Mouse (Mus musculus): ENCODE measurements around the gene Gm3264. TPM values are rescaled to one million over a fixed set of nuclear protein-coding genes. Genes with fewer than 3 reads are reported as not detected.
"Not testable (repeated sequence)": the region's sequence is repeated elsewhere in the genome, so short reads cannot be mapped to it uniquely, and the experiment has no call there.

Gm3264 gene
- 2.9 and 4.3 TPM in 2 replicates for polyA plus RNA-seq (2014; fragmentation: Nextera tagmentation; extraction: Ambion mirVana)

DNA sequence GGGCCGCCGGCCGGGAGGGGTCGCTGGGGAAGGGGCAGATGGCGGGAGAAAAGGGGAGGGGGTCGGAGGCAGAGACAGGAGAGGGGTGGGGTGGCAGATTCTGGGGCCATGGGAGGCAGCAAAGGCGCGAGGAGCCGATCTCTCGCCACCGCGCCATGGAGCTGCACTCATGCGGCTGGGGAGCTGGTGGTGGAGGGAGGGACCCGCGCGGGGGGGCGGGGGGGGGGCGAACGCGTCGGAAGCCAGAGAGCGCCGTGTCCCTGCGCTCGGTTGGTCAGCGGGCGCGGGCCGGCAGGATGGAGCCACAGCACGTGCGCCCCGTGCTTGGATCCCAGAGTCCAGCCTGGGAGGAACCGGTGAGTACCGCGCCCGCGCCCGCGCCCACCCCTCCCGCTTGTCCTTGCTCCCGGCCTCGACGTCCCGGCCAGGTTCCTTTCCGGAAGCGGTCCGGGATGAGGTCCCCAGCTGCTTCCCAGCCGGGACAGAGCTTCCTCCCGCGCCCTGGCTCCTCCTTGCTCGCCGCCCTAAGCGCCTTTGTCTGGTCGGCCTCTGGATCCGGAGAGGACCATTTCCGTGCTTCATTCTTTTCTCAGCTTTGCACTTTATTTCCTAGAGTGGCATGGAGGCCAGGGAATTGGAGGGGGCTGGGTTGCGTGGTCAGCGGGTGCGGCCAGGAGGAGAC lies at the start of gene Gm3264:
Gene Gm3264, plus strand, starts transcription at position 278 of the 682 bp plus-strand sequence.
- WGBS, result 5% methylated on average over 23 of the region's 59 CpGs
- not testable (repeated sequence) for H3K27me3 ChIP-seq (ENCODE audit: control insufficient read depth, insufficient read depth, low read length); H3K27ac ChIP-seq (ENCODE audit: low read depth, low read length); ATAC-seq (ENCODE audit: low read depth); H3K9me3 ChIP-seq (ENCODE audit: control insufficient read depth, low read length); H3K4me1 ChIP-seq (ENCODE audit: control insufficient read depth, insufficient read depth, low read length); H3K36me3 ChIP-seq (ENCODE audit: control insufficient read depth, insufficient read depth, low read length)
- H3K9ac ChIP-seq (replicated peaks; ENCODE audit: low read depth, low read length), result 0 out of 2 replicates have a peak within 1 kb of the TSS, but pooled peaks have one; percentile 28
- peak within 1 kb of the TSS; percentile 35; the same call in 1 of the 2 replicates for H3K4me2 ChIP-seq (ENCODE audit: low read depth, low read length)
- H3K4me3 ChIP-seq (ENCODE audit: low read depth, low read length), result peak within 1 kb of the TSS; percentile 31

GRCm38 (mm10) chr14:4806421-4806820 lies 49.0 kb upstream of the Gm3264 start:
- WGBS, result 90% methylated on average over 6 of the region's 6 CpGs
- not testable (repeated sequence) for H3K27ac ChIP-seq (ENCODE audit: low read depth, low read length); H3K4me2 ChIP-seq (ENCODE audit: low read depth, low read length); H3K9me3 ChIP-seq (ENCODE audit: control insufficient read depth, low read length); ATAC-seq (ENCODE audit: low read depth); H3K27me3 ChIP-seq (ENCODE audit: control insufficient read depth, insufficient read depth, low read length); H3K4me1 ChIP-seq (ENCODE audit: control insufficient read depth, insufficient read depth, low read length); H3K4me3 ChIP-seq (ENCODE audit: low read depth, low read length); H3K9ac ChIP-seq (replicated peaks; ENCODE audit: low read depth, low read length); H3K36me3 ChIP-seq (ENCODE audit: control insufficient read depth, insufficient read depth, low read length)

DNA sequence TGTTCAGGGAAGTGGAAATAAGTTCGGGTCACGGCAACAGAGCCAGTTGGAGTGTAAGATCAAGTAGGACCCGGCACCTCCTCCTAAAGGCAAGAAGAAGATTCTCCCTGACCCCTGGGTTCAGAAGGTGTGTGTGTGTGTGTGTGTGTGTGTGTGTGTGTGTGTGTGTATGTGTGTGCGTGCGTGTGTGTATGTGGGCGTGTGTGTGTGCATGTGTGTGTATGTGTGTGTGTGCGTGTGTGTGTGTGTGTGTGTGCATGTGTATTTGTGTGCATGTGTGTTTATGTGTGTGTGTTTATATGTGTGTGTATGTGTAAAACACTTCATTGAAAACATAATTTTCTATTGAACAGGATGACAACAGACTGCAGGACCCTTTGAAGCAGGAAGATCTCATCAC lies 33.4 kb upstream of the Gm3264 start:
- H3K4me2 ChIP-seq (ENCODE audit: low read depth, low read length); H3K9me3 ChIP-seq (ENCODE audit: control insufficient read depth, low read length); H3K27me3 ChIP-seq (ENCODE audit: control insufficient read depth, insufficient read depth, low read length); H3K36me3 ChIP-seq (ENCODE audit: control insufficient read depth, insufficient read depth, low read length); H3K9ac ChIP-seq (replicated peaks; ENCODE audit: low read depth, low read length); ATAC-seq (ENCODE audit: low read depth); H3K27ac ChIP-seq (ENCODE audit: low read depth, low read length); H3K4me3 ChIP-seq (ENCODE audit: low read depth, low read length); H3K4me1 ChIP-seq (ENCODE audit: control insufficient read depth, insufficient read depth, low read length): not testable (repeated sequence)
- 89% methylated on average over 4 of the region's 7 CpGs for WGBS

- not testable (repeated sequence) for H3K36me3 ChIP-seq (ENCODE audit: control insufficient read depth, insufficient read depth, low read length); H3K9me3 ChIP-seq (ENCODE audit: control insufficient read depth, low read length); H3K4me2 ChIP-seq (ENCODE audit: low read depth, low read length); H3K9ac ChIP-seq (replicated peaks; ENCODE audit: low read depth, low read length); H3K4me3 ChIP-seq (ENCODE audit: low read depth, low read length); ATAC-seq (ENCODE audit: low read depth); H3K27me3 ChIP-seq (ENCODE audit: control insufficient read depth, insufficient read depth, low read length); H3K4me1 ChIP-seq (ENCODE audit: control insufficient read depth, insufficient read depth, low read length); H3K27ac ChIP-seq (ENCODE audit: low read depth, low read length)
- WGBS, result no CpG with 5 or more reads among the region's 4 CpGs
Observed at GRCm38 (mm10) chr14:4837806-4838205, 17.6 kb upstream of the Gm3264 start, which contains the start of gene Gm3269. Gm3269 (plus strand) TSS chr14:4838106.

- H3K4me1 ChIP-seq (ENCODE audit: control insufficient read depth, insufficient read depth, low read length); H3K9me3 ChIP-seq (ENCODE audit: control insufficient read depth, low read length); H3K36me3 ChIP-seq (ENCODE audit: control insufficient read depth, insufficient read depth, low read length); ATAC-seq (ENCODE audit: low read depth); H3K4me2 ChIP-seq (ENCODE audit: low read depth, low read length); H3K27me3 ChIP-seq (ENCODE audit: control insufficient read depth, insufficient read depth, low read length); H3K27ac ChIP-seq (ENCODE audit: low read depth, low read length); H3K4me3 ChIP-seq (ENCODE audit: low read depth, low read length); H3K9ac ChIP-seq (replicated peaks; ENCODE audit: low read depth, low read length): not testable (repeated sequence)
- WGBS, result 50% methylated on average over 1 of the region's 3 CpGs
Observed at GRCm38 (mm10) chr14:4892116-4892515, 36.7 kb downstream of the Gm3264 start, which contains the start of gene Gm3278. Gm3278 (plus strand) TSS chr14:4892416.

Other genes with a start within 250 kb of the Gm3264 start
- gene Gm8159, start 223.2 kb upstream of the Gm3264 start, polyA plus RNA-seq (2014; fragmentation: Nextera tagmentation; extraction: Ambion mirVana), result not detected in 2 replicates
- 0.89 and 2.1 TPM in 2 replicates for gene Gm3239, start 191.4 kb upstream of the Gm3264 start, polyA plus RNA-seq (2014; fragmentation: Nextera tagmentation; extraction: Ambion mirVana)
- not detected in 2 replicates for gene Gm7876, start 146.3 kb upstream of the Gm3264 start, polyA plus RNA-seq (2014; fragmentation: Nextera tagmentation; extraction: Ambion mirVana)
- gene Gm3252, start 128.8 kb upstream of the Gm3264 start, polyA plus RNA-seq (2014; fragmentation: Nextera tagmentation; extraction: Ambion mirVana), result 4.4 and 5.3 TPM in 2 replicates
- gene Gm9602, start 79.2 kb upstream of the Gm3264 start, polyA plus RNA-seq (2014; fragmentation: Nextera tagmentation; extraction: Ambion mirVana), result not detected in 2 replicates
- gene Gm3269, start 17.5 kb upstream of the Gm3264 start, polyA plus RNA-seq (2014; fragmentation: Nextera tagmentation; extraction: Ambion mirVana), result not detected in 2 replicates
- gene Gm3278, start 36.8 kb downstream of the Gm3264 start, polyA plus RNA-seq (2014; fragmentation: Nextera tagmentation; extraction: Ambion mirVana), result not detected in 2 replicates
- not detected in 2 replicates for gene Gm8297, start 128.4 kb downstream of the Gm3264 start, polyA plus RNA-seq (2014; fragmentation: Nextera tagmentation; extraction: Ambion mirVana)
- gene Gm3298, start 160.3 kb downstream of the Gm3264 start, polyA plus RNA-seq (2014; fragmentation: Nextera tagmentation; extraction: Ambion mirVana), result 1.2 TPM in 1 of 2 replicates, not detected in the other
- gene 4930555G01Rik, start 195.1 kb downstream of the Gm3264 start, polyA plus RNA-seq (2014; fragmentation: Nextera tagmentation; extraction: Ambion mirVana), result not detected in 2 replicates
- gene Gm8281, start 215.5 kb downstream of the Gm3264 start, polyA plus RNA-seq (2014; fragmentation: Nextera tagmentation; extraction: Ambion mirVana), result 13.4 and 14.5 TPM in 2 replicates